Mouse (Mus musculus) C2C12 (cell line): ENCODE results near the gene Alox5.

Experiments used
- CEBPB ChIP-seq: IDR thresholded peaks from one replicate; pipeline ENCODE4 v1.6.1; 2011; ENCODE audit warnings: low read depth, mild to moderate bottlenecking, control low read depth, moderate library complexity
- CTCF ChIP-seq: IDR thresholded peaks from one replicate; pipeline ENCODE4 v1.5.1; 2011; ENCODE audit not compliant: control insufficient read depth, insufficient read depth, insufficient read length
- FOSL1 ChIP-seq: IDR thresholded peaks from one replicate; pipeline ENCODE4 v1.8.0; 2011; ENCODE audit warnings: mild to moderate bottlenecking, low read length; ENCODE audit not compliant: poor library complexity, insufficient read depth, severe bottlenecking
- MAX ChIP-seq: IDR thresholded peaks from one replicate; pipeline ENCODE4 v1.6.1; 2011; ENCODE audit warnings: mild to moderate bottlenecking, control low read depth
- MYOD1 ChIP-seq: IDR thresholded peaks from one replicate; pipeline ENCODE4 v1.6.1; 2011; ENCODE audit warnings: low read depth; ENCODE audit not compliant: control insufficient read depth, insufficient read length
- MYOG ChIP-seq: IDR thresholded peaks from one replicate; pipeline ENCODE4 v1.6.1; 2011; ENCODE audit not compliant: control insufficient read depth, insufficient read length; ENCODE audit errors: extremely low read depth
- USF1 ChIP-seq: IDR thresholded peaks from one replicate; pipeline ENCODE4 v1.6.1; 2011; ENCODE audit warnings: low read depth, mild to moderate bottlenecking, control low read depth, moderate library complexity

DNA sequence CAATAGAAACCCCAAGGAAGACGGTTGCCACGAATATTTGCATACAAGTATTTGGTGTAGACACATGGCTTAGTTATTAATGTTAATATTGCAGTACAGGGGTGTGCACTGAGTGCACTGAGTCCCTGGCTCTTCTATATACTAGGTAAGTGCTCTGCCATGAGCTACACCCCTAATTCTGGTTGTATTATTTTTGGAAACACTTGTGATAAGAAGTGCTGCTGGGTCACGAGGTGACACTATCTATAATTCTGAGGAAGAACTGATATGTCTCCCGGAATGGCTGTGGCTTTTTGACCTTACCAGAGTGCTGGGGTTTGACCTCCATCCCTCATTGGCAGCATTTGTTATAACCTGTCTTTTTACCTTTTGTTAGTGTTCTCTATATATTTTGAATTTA lies 20.1 kb downstream of the Alox5 start:
- TF ChIP-seq CTCF, result no peak
- no peak for TF ChIP-seq MYOD1
- no peak for TF ChIP-seq MYOG
- no peak for TF ChIP-seq USF1
- TF ChIP-seq MAX, result no peak
- TF ChIP-seq CEBPB, result no peak
- no peak for TF ChIP-seq FOSL1
